Mouse (Mus musculus) ES-E14 (cell line): Measurements from ENCODE around the gene Ndp. TPM values are rescaled to one million over a fixed set of nuclear protein-coding genes. Genes with fewer than 3 reads are reported as not detected.

Experiments
- DNase-seq: peaks from one replicate; pipeline ENCODE4 v3.0.0-alpha.2; 2013; ENCODE audit warnings: low read depth, low spot score
- H3K27ac ChIP-seq: 2 replicates; pipeline ENCODE4 v1.5.1; 2012; ENCODE audit warnings: low read depth, mild to moderate bottlenecking, low read length, moderate library complexity, mixed read lengths; ENCODE audit not compliant: poor library complexity, insufficient read depth, severe bottlenecking
- H3K36me3 ChIP-seq: 2 replicates; pipeline ENCODE4 v1.6.1; 2012; ENCODE audit warnings: mild to moderate bottlenecking, low read length, moderate library complexity, mixed read lengths; ENCODE audit not compliant: control insufficient read depth, poor library complexity, insufficient read depth, severe bottlenecking
- H3K4me1 ChIP-seq, 2 experiments: fragments of 150-350 bp in 1 of 2; sonication (generic) in 1 of 2; 2 replicates each; pipeline ENCODE4 v1.6.1; 2012; ENCODE audit warnings: low read length in 2 of 2, mild to moderate bottlenecking in 1 of 2, mixed read lengths in 1 of 2; ENCODE audit not compliant: control insufficient read depth in 2 of 2, insufficient read depth in 2 of 2, poor library complexity in 1 of 2
- H3K4me3 ChIP-seq, 2 experiments: fragments of 150-350 bp in 1 of 2; sonication (generic) in 1 of 2; 2 replicates each; pipeline ENCODE4 v1.5.1; 2012; ENCODE audit warnings: low read length in 2 of 2, low read depth in 1 of 2, mild to moderate bottlenecking in 1 of 2, mixed read lengths in 1 of 2; ENCODE audit not compliant: insufficient read depth in 1 of 2, poor library complexity in 1 of 2, severe bottlenecking in 1 of 2
- H3K9ac ChIP-seq: 2 replicates; pipeline ENCODE4 v1.6.1; 2012; ENCODE audit warnings: low read depth, mild to moderate bottlenecking, low read length, mixed read lengths; ENCODE audit not compliant: poor library complexity, insufficient read depth, severe bottlenecking
- H3K9me3 ChIP-seq: fragments of 150-350 bp; sonication (generic); 2 replicates; pipeline ENCODE4 v1.6.1; 2012; ENCODE audit warnings: low read depth, mild to moderate bottlenecking, low read length; ENCODE audit not compliant: control insufficient read depth, insufficient read depth
- CHD2 ChIP-seq: IDR thresholded peaks from 2 replicates; pipeline ENCODE4 v1.6.1; 2014; ENCODE audit warnings: mild to moderate bottlenecking, low read depth, low read length, inconsistent platforms
- HCFC1 ChIP-seq: IDR thresholded peaks from 2 replicates; pipeline ENCODE4 v1.6.1; 2012; ENCODE audit warnings: low read length, inconsistent platforms, borderline replicate concordance; ENCODE audit not compliant: insufficient read depth
- MAFK ChIP-seq: IDR thresholded peaks from 2 replicates; pipeline ENCODE4 v1.6.1; 2014; ENCODE audit warnings: mild to moderate bottlenecking, low read depth, low read length, inconsistent platforms; ENCODE audit not compliant: insufficient read depth
- ZC3H11A ChIP-seq: IDR thresholded peaks from 2 replicates; pipeline ENCODE4 v1.6.1; 2012; ENCODE audit warnings: low read depth, mild to moderate bottlenecking, inconsistent platforms, low read length, borderline replicate concordance
- ZNF384 ChIP-seq: IDR thresholded peaks from 2 replicates; pipeline ENCODE4 v1.6.1; 2012; ENCODE audit warnings: low read depth, low read length, inconsistent platforms
- in situ Hi-C, 2 experiments: fragments of 600-800 bp; cut with MboI; formaldehyde crosslinking; loops; one replicate each; pipeline ENCODE4 v1.15.1; 2025; ENCODE audit warnings: low sequenced_read_pairs in 2 of 2, inconsistent platforms in 1 of 2; ENCODE audit not compliant: unreplicated experiment in 2 of 2
- total RNA-seq: library from RNA; depleted of rRNA; stranded (reverse); fragments of 300-350 nt; gene quantifications from 2 replicates; pipeline ENCODE4 v1.2.3, GENCODE M21; 2012; rRNA removed

Ndp gene
- total RNA-seq, 1 experiment: not detected

DNA sequence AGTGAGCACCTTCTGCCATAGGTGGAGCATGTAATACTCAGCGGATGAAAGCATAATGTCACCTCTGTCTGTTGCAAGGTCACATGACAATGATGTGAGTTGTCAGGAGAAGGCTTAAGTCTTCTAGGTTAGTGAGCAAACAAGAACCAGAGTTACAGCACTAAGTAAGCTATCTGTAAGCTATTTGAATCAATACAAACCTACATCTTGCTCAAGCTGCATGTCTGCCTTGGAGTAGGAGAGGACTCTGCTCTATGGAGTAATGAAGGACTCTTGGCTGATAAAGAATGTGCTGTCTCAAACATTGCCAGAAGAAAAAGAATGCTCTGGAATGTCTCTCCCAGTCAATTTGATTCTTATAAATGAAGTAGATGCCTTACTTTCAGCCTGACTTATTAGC is 74.3 kb downstream of the Ndp start:
- Histone ChIP-seq H3K4me1 (no peaks in the 10 kb centered on the region), H3K36me3 (no peaks in the 10 kb centered on the region), H3K9me3 (no peaks in the 10 kb centered on the region), H3K9ac (no peak overlapping the region), H3K27ac (no peak overlapping the region), H3K4me3 (no peak overlapping the region)
- in situ Hi-C loops: loop anchor here in 1 of 2 experiments (25.0 kb wide), 1 partner anchor 375 kb away; no protein-coding TSS in a partner anchor
- TF ChIP-seq ZNF384 (no peak), MAFK (no peak), CHD2 (no peak), ZC3H11A (no peak), HCFC1 (no peak)
- DNase-seq: no peak

DNA sequence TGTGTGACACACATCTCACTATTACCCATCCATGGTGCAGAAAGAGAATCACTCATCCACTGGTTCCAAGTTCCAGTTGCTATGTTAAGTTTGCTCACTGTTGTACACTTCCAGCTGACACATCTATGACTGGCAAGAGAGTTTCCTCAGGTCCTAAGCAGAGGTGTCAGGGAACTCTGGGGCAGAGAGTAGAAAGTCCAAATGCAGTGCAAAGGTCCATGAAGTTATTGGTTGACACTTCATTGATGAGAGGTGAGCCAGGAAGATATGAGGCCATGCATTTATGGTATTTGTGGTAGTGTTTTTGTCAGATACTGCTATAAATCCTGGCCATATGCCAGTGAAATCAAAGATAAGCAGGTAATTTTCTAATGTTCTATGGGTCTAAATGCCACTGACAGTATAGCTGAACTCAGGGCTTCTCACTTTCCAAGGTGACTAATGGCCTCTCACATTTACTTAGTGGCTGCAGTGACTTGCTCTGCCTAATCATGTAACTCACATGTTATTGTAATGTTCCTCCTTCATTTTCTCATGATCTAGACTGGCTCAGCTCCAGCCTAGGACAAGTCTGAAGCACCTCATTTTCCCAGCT is 75.0 kb downstream of the Ndp start:
- TF ChIP-seq HCFC1 (no peak), CHD2 (no peak), MAFK (no peak), ZNF384 (no peak), ZC3H11A (no peak)
- Histone ChIP-seq H3K9me3 (no peaks in the 10 kb centered on the region), H3K27ac (no peak overlapping the region), H3K9ac (no peak overlapping the region), H3K4me1 (no peaks in the 10 kb centered on the region), H3K4me3 (no peak overlapping the region), H3K36me3 (no peaks in the 10 kb centered on the region)
- in situ Hi-C loops: loop anchor here in 1 of 2 experiments (25.0 kb wide), 1 partner anchor 374 kb away; no protein-coding TSS in a partner anchor
- DNase-seq: no peak

Other genes with a start within 250 kb of the Ndp start
- 0.18 and 0.37 TPM in 2 replicates for gene Maob, start 94.4 kb downstream of the Ndp start, total RNA-seq